Mouse (Mus musculus): ENCODE results near the gene Car2. TPM values are rescaled to one million over a fixed set of nuclear protein-coding genes. Genes with fewer than 3 reads are reported as not detected.

The Car2 gene
- polyA plus RNA-seq, 1 experiment from 2014 or later: 44.7 TPM

DNA sequence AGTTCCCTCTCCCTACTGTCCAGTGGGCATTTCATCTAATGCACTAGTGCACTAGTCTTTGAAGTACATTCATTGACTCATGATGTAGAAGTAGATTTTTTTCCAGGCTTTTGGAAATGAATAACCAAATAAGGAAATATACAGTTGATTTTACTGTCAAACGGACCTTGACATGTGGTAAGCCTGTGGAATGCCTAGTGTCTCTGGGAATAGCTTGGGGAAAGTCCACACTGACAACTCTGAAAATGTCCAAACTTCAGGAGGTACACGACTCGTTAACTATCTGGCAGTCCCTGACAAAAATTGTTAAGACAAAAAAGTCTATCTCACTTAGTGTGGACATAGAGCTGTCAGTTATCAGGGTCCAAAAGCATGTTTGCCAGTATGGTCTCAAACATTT, 18.1 kb downstream of the Car2 start:
- Histone ChIP-seq H3K4me1 (replicated peaks; ENCODE audit: control insufficient read depth, insufficient read depth, low read length) (no peaks in the 10 kb centered on the region), H3K27me3 (ENCODE audit: control insufficient read depth, insufficient read depth, low read length) (no peaks in the 10 kb centered on the region), H3K27ac (no peak overlapping the region), H3K4me2 (replicated peaks) (no peak overlapping the region), H3K9me3 (ENCODE audit: control insufficient read depth, low read length) (no peaks in the 10 kb centered on the region), H3K9ac (no peak overlapping the region), H3K4me3 (replicated peaks; ENCODE audit: low read length) (no peak overlapping the region), H3K36me3 (replicated peaks; ENCODE audit: control insufficient read depth, insufficient read depth) (no peaks in the 10 kb centered on the region)
- DNase-seq (ENCODE audit: low spot score): no peak
- no peak for ATAC-seq (ENCODE audit: low FRiP score)
- 90% methylated on average over 3 of the region's 3 CpGs for WGBS

DNA sequence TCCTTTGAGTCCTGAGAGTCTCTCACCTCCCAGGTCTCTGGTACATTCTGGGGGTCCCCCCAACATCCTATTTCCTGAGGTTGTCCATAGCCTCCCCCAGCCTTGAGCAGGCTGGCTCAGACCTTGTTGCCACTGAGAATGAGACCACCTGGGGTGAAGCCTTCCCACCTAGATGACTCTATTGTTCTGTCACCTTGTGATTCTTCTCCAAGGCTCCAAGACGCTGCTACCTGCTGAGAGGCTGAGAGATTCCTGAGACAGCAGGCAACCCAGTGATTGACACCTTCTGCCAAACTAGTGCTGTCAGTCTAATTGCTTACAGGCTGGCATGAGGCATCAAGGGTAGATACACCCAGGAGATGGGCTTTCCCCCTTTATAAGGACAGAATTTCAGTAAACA, 21.2 kb downstream of the Car2 start:
- 22% methylated on average over 1 of the region's 1 CpGs for WGBS
- Histone ChIP-seq H3K4me2 (replicated peaks) (no peak overlapping the region), H3K4me3 (replicated peaks; ENCODE audit: low read length) (no peak overlapping the region), H3K27me3 (ENCODE audit: control insufficient read depth, insufficient read depth, low read length) (no peaks in the 10 kb centered on the region), H3K36me3 (replicated peaks; ENCODE audit: control insufficient read depth, insufficient read depth) (no peaks in the 10 kb centered on the region), H3K9ac (no peak overlapping the region), H3K9me3 (ENCODE audit: control insufficient read depth, low read length) (no peaks in the 10 kb centered on the region), H3K27ac (no peak overlapping the region), H3K4me1 (replicated peaks; ENCODE audit: control insufficient read depth, insufficient read depth, low read length) (no peaks in the 10 kb centered on the region)
- no peak for DNase-seq (ENCODE audit: low spot score)
- no peak for ATAC-seq (ENCODE audit: low FRiP score)

DNA sequence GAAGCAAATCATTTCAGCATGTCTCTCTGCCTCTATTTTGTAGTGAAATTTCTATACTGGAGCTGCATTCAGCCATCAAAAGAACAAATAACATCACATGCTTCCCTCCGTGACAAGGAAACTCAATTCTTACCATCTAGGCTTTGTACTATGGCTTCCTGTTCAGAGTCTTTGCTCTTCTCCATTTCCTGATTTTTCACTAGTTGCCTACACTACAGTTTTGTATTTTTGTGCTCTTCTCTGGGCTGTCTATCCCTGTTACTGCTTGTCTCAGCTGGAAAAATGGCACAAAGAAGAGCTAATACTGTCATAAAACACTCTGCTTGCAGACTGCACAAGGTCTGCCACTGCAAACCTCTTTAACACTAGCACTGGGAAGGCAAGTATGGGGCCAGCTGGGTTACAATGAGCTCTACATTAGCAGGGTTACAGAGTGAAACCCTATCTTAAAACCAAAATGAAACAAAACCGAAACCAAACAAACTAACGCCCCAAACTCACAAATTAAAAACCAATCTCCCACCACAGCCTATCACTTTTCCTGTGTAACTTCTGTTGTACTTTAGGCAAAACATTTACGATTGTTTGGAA, 26.0 kb downstream of the Car2 start:
- 91% methylated on average over 4 of the region's 4 CpGs for WGBS
- Histone ChIP-seq H3K4me3 (replicated peaks; ENCODE audit: low read length) (no peak overlapping the region), H3K36me3 (replicated peaks; ENCODE audit: control insufficient read depth, insufficient read depth) (no peaks in the 10 kb centered on the region), H3K4me1 (replicated peaks; ENCODE audit: control insufficient read depth, insufficient read depth, low read length) (no peaks in the 10 kb centered on the region), H3K27ac (no peak overlapping the region), H3K27me3 (ENCODE audit: control insufficient read depth, insufficient read depth, low read length) (no peaks in the 10 kb centered on the region), H3K9ac (no peak overlapping the region), H3K4me2 (replicated peaks) (no peak overlapping the region), H3K9me3 (ENCODE audit: control insufficient read depth, low read length) (no peaks in the 10 kb centered on the region)
- ATAC-seq (ENCODE audit: low FRiP score): no peak
- no peak for DNase-seq (ENCODE audit: low spot score)

DNA sequence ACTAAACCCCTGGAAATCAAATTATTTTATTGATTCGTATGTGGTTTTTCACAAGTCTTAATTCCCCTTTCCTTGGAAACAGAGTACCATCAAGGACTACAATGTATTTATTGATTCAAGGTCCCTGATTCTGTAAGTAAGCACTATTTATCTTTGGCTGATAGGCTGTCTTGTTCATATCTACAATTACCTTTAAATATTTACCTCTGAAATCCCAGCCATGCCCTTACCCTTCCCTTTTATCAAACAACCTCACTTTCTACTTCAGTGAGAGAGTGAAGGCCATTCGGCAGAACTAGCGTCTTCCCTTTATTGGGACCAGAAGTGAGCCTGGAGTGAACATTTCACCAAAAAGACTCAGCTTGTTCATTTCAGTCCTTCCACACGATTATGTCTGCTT, 27.7 kb downstream of the Car2 start:
- H3K27ac ChIP-seq: no peak overlapping the region
- DNase-seq (ENCODE audit: low spot score) (no peak), ATAC-seq (ENCODE audit: low FRiP score) (no peak)
- H3K4me2 ChIP-seq (replicated peaks): no peak overlapping the region
- no peaks in the 10 kb centered on the region for H3K27me3 ChIP-seq (ENCODE audit: control insufficient read depth, insufficient read depth, low read length)
- no peak overlapping the region for H3K4me3 ChIP-seq (replicated peaks; ENCODE audit: low read length)
- no peak overlapping the region for H3K9ac ChIP-seq
- no peaks in the 10 kb centered on the region for H3K9me3 ChIP-seq (ENCODE audit: control insufficient read depth, low read length)
- 90% methylated on average over 4 of the region's 4 CpGs for WGBS
- no peaks in the 10 kb centered on the region for H3K36me3 ChIP-seq (replicated peaks; ENCODE audit: control insufficient read depth, insufficient read depth)
- H3K4me1 ChIP-seq (replicated peaks; ENCODE audit: control insufficient read depth, insufficient read depth, low read length): no peaks in the 10 kb centered on the region

DNA sequence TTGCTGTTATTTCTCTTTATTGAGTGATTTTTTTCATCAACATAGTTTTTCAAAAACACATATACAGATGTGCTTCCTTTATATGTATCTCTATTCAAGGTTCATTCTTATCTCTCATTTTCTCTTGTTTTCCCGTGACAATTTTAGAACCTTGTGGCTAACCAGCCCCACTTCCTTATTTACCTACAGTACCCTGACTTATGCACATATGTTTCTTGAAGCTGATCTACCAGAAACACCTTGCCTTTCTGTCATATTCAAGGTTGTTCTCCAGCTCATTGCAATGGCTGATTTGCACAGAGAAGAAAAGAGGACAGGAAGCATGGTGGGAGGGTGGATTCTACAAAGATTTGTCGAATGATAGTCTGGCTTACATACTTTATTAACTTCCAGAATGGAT, 29.3 kb downstream of the Car2 start:
- Histone ChIP-seq H3K9ac (no peak overlapping the region), H3K4me3 (replicated peaks; ENCODE audit: low read length) (no peak overlapping the region), H3K9me3 (ENCODE audit: control insufficient read depth, low read length) (no peaks in the 10 kb centered on the region), H3K36me3 (replicated peaks; ENCODE audit: control insufficient read depth, insufficient read depth) (no peaks in the 10 kb centered on the region), H3K27ac (no peak overlapping the region), H3K27me3 (ENCODE audit: control insufficient read depth, insufficient read depth, low read length) (no peaks in the 10 kb centered on the region), H3K4me1 (replicated peaks; ENCODE audit: control insufficient read depth, insufficient read depth, low read length) (no peaks in the 10 kb centered on the region), H3K4me2 (replicated peaks) (no peak overlapping the region)
- ATAC-seq (ENCODE audit: low FRiP score) (no peak), DNase-seq (ENCODE audit: low spot score) (no peak)
- 93% methylated on average over 2 of the region's 2 CpGs for WGBS

DNA sequence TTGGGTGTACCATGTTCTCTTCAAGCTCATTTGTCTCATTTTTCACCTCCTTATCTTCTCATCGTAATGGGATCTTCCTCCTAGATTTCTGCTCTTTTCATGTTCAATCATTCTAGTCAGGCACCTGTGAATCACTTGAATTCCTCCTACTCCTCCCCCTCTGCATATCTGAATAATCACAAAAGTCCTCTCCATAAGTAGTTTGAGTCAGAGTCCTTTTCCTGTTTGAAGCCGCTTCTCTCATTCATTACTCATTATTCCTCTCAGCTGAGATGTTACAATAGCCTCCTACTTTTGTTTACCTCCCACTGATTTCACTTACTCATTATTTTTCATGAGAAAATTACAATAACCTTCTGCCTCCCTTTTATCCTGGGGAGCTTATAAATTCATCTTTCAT, 31.2 kb downstream of the Car2 start:
- Histone ChIP-seq H3K36me3 (replicated peaks; ENCODE audit: control insufficient read depth, insufficient read depth) (no peaks in the 10 kb centered on the region), H3K4me3 (replicated peaks; ENCODE audit: low read length) (no peak overlapping the region), H3K9ac (no peak overlapping the region), H3K4me2 (replicated peaks) (no peak overlapping the region), H3K27ac (no peak overlapping the region), H3K9me3 (ENCODE audit: control insufficient read depth, low read length) (no peaks in the 10 kb centered on the region), H3K27me3 (ENCODE audit: control insufficient read depth, insufficient read depth, low read length) (no peaks in the 10 kb centered on the region), H3K4me1 (replicated peaks; ENCODE audit: control insufficient read depth, insufficient read depth, low read length) (no peaks in the 10 kb centered on the region)
- WGBS: 48% methylated on average over 2 of the region's 2 CpGs
- no peak for DNase-seq (ENCODE audit: low spot score)
- no peak for ATAC-seq (ENCODE audit: low FRiP score)

DNA sequence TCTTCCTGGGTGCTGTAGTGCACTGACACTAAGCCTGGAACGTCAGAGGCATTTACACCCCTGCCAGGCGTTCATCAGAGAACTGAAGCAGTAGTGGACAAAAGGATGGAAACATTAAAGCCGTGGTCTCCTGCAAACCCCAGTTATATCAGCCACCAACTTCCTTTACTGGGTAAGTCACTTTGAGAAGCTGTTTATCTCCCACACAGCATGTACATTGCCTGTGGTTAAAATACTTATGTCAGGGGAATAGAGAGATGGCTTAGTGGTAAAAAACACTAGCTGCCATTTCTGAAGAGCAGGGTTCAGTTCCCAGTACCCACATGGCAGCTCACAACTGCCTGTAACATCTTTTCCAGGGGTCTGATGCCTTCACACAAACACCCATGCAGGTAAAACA, 58.6 kb downstream of the Car2 start:
- Histone ChIP-seq H3K27ac (no peak overlapping the region), H3K36me3 (replicated peaks; ENCODE audit: control insufficient read depth, insufficient read depth) (no peaks in the 10 kb centered on the region), H3K9ac (no peak overlapping the region), H3K9me3 (ENCODE audit: control insufficient read depth, low read length) (no peaks in the 10 kb centered on the region), H3K4me1 (replicated peaks; ENCODE audit: control insufficient read depth, insufficient read depth, low read length) (no peaks in the 10 kb centered on the region), H3K4me2 (replicated peaks) (no peak overlapping the region), H3K27me3 (ENCODE audit: control insufficient read depth, insufficient read depth, low read length) (no peaks in the 10 kb centered on the region), H3K4me3 (replicated peaks; ENCODE audit: low read length) (no peak overlapping the region)
- ATAC-seq (ENCODE audit: low FRiP score): no peak
- DNase-seq (ENCODE audit: low spot score): no peak
- WGBS: 78% methylated on average over 3 of the region's 3 CpGs

DNA sequence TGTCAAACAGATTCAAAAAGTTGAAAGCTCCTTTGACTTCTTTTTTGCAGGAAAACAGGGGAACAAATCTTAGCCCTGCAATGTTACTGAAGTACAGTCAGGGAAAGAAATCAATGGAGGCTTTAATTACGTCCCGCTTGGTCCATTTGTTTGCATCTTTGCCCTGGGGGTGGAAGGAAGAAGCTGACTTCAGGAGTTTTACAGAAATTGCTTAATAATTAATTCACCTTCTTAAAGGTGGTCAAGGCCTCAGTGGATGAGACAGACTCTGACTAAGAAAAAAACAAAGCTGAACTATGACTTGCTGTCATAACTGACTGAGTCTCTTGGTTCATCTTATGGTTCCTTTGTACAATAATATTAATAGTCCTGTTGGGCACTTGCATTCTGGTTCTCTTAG, 59.6 kb downstream of the Car2 start:
- Histone ChIP-seq H3K9ac (no peak overlapping the region), H3K27me3 (ENCODE audit: control insufficient read depth, insufficient read depth, low read length) (no peaks in the 10 kb centered on the region), H3K4me2 (replicated peaks) (no peak overlapping the region), H3K27ac (no peak overlapping the region), H3K4me1 (replicated peaks; ENCODE audit: control insufficient read depth, insufficient read depth, low read length) (no peaks in the 10 kb centered on the region), H3K4me3 (replicated peaks; ENCODE audit: low read length) (no peak overlapping the region), H3K9me3 (ENCODE audit: control insufficient read depth, low read length) (no peaks in the 10 kb centered on the region), H3K36me3 (replicated peaks; ENCODE audit: control insufficient read depth, insufficient read depth) (no peaks in the 10 kb centered on the region)
- WGBS: 87% methylated on average over 2 of the region's 2 CpGs
- DNase-seq (ENCODE audit: low spot score): no peak
- no peak for ATAC-seq (ENCODE audit: low FRiP score)

DNA sequence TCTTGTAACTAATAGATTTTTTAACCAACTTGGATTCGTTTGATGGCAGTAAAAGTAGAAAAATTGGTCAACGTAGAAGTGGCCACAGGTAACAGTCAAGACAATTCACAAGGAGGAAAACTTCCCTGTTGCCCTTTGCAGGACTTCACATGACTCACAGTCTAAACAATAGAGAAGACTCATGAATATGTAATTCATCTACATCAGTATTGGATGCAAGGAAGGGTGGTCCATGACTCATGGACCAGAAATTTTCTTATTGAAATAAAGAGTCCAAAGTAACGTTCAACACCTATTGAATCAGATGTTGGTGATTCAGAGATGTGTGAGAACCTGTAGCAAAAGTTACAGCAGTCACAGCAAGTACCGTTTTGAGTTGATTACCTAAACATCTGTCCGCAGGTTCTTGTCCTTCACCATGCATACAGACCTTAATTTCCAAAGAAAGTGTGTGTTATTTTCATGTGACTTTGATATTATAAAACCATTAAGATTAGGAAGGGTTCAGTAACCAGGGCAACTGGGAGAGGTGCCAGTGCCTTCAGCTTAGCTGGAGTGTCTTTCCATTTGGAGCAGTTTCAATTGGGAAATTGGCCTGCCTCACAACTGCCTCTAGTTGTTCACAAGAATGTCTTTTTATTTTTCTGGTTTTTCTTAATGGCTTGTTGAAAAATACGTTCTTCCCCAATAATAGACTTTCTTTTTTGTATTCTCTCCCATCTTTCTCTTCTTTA, 62.2 kb downstream of the Car2 start:
- no peak for ATAC-seq (ENCODE audit: low FRiP score)
- Histone ChIP-seq H3K4me2 (replicated peaks) (no peak overlapping the region), H3K36me3 (replicated peaks; ENCODE audit: control insufficient read depth, insufficient read depth) (no peaks in the 10 kb centered on the region), H3K9ac (no peak overlapping the region), H3K27ac (no peak overlapping the region), H3K4me3 (replicated peaks; ENCODE audit: low read length) (no peak overlapping the region), H3K4me1 (replicated peaks; ENCODE audit: control insufficient read depth, insufficient read depth, low read length) (no peaks in the 10 kb centered on the region), H3K9me3 (ENCODE audit: control insufficient read depth, low read length) (no peaks in the 10 kb centered on the region), H3K27me3 (ENCODE audit: control insufficient read depth, insufficient read depth, low read length) (no peaks in the 10 kb centered on the region)
- 78% methylated on average over 6 of the region's 6 CpGs for WGBS
- DNase-seq (ENCODE audit: low spot score): no peak

DNA sequence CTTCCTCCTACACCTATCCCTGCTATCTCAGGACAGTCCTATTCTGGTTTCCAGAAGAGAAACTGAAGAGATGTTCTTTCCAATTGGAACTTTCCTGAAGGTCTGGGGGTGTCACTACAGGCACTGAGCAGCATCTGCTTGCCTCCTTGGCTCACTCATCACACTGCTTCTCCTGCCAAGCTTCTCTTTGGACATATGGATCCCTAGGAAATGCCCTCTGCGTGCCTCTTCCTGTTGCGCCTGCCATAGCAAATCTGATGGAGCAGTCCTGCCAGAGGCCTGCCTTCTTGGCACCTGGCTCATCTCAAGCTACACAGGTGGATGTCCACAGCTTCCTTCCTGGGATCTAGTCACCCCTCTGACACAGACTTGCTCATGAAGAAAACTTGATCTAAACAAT, 64.0 kb downstream of the Car2 start:
- DNase-seq (ENCODE audit: low spot score): no peak
- Histone ChIP-seq H3K4me1 (replicated peaks; ENCODE audit: control insufficient read depth, insufficient read depth, low read length) (no peaks in the 10 kb centered on the region), H3K4me2 (replicated peaks) (no peak overlapping the region), H3K4me3 (replicated peaks; ENCODE audit: low read length) (no peak overlapping the region), H3K9me3 (ENCODE audit: control insufficient read depth, low read length) (no peaks in the 10 kb centered on the region), H3K36me3 (replicated peaks; ENCODE audit: control insufficient read depth, insufficient read depth) (no peaks in the 10 kb centered on the region), H3K9ac (no peak overlapping the region), H3K27me3 (ENCODE audit: control insufficient read depth, insufficient read depth, low read length) (no peaks in the 10 kb centered on the region), H3K27ac (no peak overlapping the region)
- 88% methylated on average over 2 of the region's 2 CpGs for WGBS
- no peak for ATAC-seq (ENCODE audit: low FRiP score)

Data from hindbrain, embryonic 14.5 days (tissue).